Mouse (Mus musculus) C2C12 (cell line): Measurements from ENCODE around the gene Togaram1.

Experiments
- CEBPB ChIP-seq: IDR thresholded peaks from one replicate; pipeline ENCODE4 v1.6.1; 2011; ENCODE audit warnings: low read depth, mild to moderate bottlenecking, control low read depth, moderate library complexity
- CTCF ChIP-seq: IDR thresholded peaks from one replicate; pipeline ENCODE4 v1.5.1; 2011; ENCODE audit not compliant: control insufficient read depth, insufficient read depth, insufficient read length
- FOSL1 ChIP-seq: IDR thresholded peaks from one replicate; pipeline ENCODE4 v1.8.0; 2011; ENCODE audit warnings: mild to moderate bottlenecking, low read length; ENCODE audit not compliant: poor library complexity, insufficient read depth, severe bottlenecking
- MAX ChIP-seq: IDR thresholded peaks from one replicate; pipeline ENCODE4 v1.6.1; 2011; ENCODE audit warnings: mild to moderate bottlenecking, control low read depth
- MYOG ChIP-seq: IDR thresholded peaks from one replicate; pipeline ENCODE4 v1.6.1; 2011; ENCODE audit not compliant: control insufficient read depth, insufficient read length; ENCODE audit errors: extremely low read depth
- USF1 ChIP-seq: IDR thresholded peaks from one replicate; pipeline ENCODE4 v1.6.1; 2011; ENCODE audit warnings: low read depth, mild to moderate bottlenecking, control low read depth, moderate library complexity

GRCm38 (mm10) chr12:65036190-65036870 is 70.7 kb downstream of the Togaram1 start, which contains the start of gene Prpf39:
- TF ChIP-seq CTCF (no peak), MAX (no peak), USF1 (peak; percentile 97), MYOG (no peak), FOSL1 (no peak), CEBPB (no peak)
